Mouse (Mus musculus) lung, embryonic 14.5 days (tissue): ENCODE measurements at regions not wholly inside any gene's neighbourhood (a gene's known extent, or its start where the extent isn't known, plus 50 kb on each side); places are given as distances from the start of the nearest gene placed in this dataset.

Experiments used
- ATAC-seq: fragments of 200-750 bp; cut with Nextera tagmentation; 2 replicates; pipeline ENCODE4 v1.8.0; 2017; ENCODE audit warnings: mild to moderate bottlenecking, moderate TSS enrichment, moderate library complexity; ENCODE audit not compliant: insufficient read depth
- DNase-seq: peaks from one replicate; pipeline ENCODE4 v3.0.0-alpha.2; 2015
- H3K27ac ChIP-seq: fragments of 300-500 bp; sonication (generic); 2 replicates; pipeline ENCODE4 v1.5.1; 2014; ENCODE audit warnings: low read depth, mild to moderate bottlenecking, moderate library complexity
- H3K27me3 ChIP-seq: fragments of 300-500 bp; sonication (generic); 2 replicates; pipeline ENCODE4 v1.6.1; 2014; ENCODE audit warnings: low read length, control low read depth; ENCODE audit not compliant: insufficient read depth
- H3K36me3 ChIP-seq: fragments of 300-500 bp; sonication (generic); 2 replicates; pipeline ENCODE4 v1.6.1; 2014; ENCODE audit warnings: control low read depth; ENCODE audit not compliant: insufficient read depth
- H3K4me1 ChIP-seq: fragments of 300-500 bp; sonication (generic); 2 replicates; pipeline ENCODE4 v1.6.1; 2014; ENCODE audit warnings: antibody characterized with exemption, control low read depth; ENCODE audit not compliant: insufficient read depth
- H3K4me2 ChIP-seq: fragments of 300-500 bp; sonication (generic); 2 replicates; pipeline ENCODE4 v1.6.1; 2014; ENCODE audit warnings: mild to moderate bottlenecking
- H3K4me3 ChIP-seq: fragments of 300-500 bp; sonication (generic); 2 replicates; pipeline ENCODE4 v1.5.1; 2014; ENCODE audit warnings: low read depth, low read length
- H3K9ac ChIP-seq: fragments of 300-500 bp; sonication (generic); 2 replicates; pipeline ENCODE4 v1.6.1; 2014
- H3K9me3 ChIP-seq: fragments of 300-500 bp; sonication (generic); 2 replicates; pipeline ENCODE4 v1.6.1; 2016; ENCODE audit warnings: low read depth, low read length, control low read depth
- CTCF ChIP-seq: IDR thresholded peaks from 2 replicates; pipeline ENCODE4 v1.5.1; 2016; ENCODE audit warnings: antibody characterized with exemption, low read depth
- WGBS: fragments of 180-500 bp; shearing (Covaris S2); extraction: QIAGEN DNeasy Blood & Tissue Kit; methylation state at CpG from one replicate; pipeline ENCODE4 v1.1.7; 2014; 5-methylcytosine and 5-hydroxymethylcytosine counted together

GRCm38 (mm10) chr5:119107898-119108297 is 547.4 kb downstream of the Med13l start:
- Histone ChIP-seq H3K27me3 (no peaks in the 10 kb centered on the region), H3K27ac (no peak overlapping the region), H3K4me1 (peaks cover 5% of the 10 kb centered on the region), H3K4me3 (no peak overlapping the region), H3K36me3 (no peaks in the 10 kb centered on the region), H3K9me3 (no peaks in the 10 kb centered on the region), H3K9ac (no peak overlapping the region), H3K4me2 (no peak overlapping the region)
- ATAC-seq (no peak), DNase-seq (no peak)
- no peak for TF ChIP-seq CTCF
- 58% methylated on average over 4 of the region's 4 CpGs for WGBS

- DNase-seq (no peak), ATAC-seq (no peak)
- no peaks in the 10 kb centered on the region for H3K27me3 ChIP-seq
- no peaks in the 10 kb centered on the region for H3K9me3 ChIP-seq
- no peaks in the 10 kb centered on the region for H3K36me3 ChIP-seq
- WGBS: 64% methylated on average over 1 of the region's 1 CpGs
- H3K4me2 ChIP-seq: no peak overlapping the region
- no peak for TF ChIP-seq CTCF
- no peak overlapping the region for H3K4me3 ChIP-seq
- H3K9ac ChIP-seq: no peak overlapping the region
- no peak overlapping the region for H3K27ac ChIP-seq
- H3K4me1 ChIP-seq: peaks cover 5% of the 10 kb centered on the region
These were observed 549.0 kb downstream of the Med13l start for GRCm38 (mm10) chr5:119109501-119109900.

GRCm38 (mm10) chr5:119114074-119114473 is 553.6 kb downstream of the Med13l start:
- ATAC-seq (peak; percentile 43; the same call in 1 of the 2 replicates), DNase-seq (peak; percentile 68)
- TF ChIP-seq CTCF: no peak
- WGBS: 34% methylated on average over 7 of the region's 7 CpGs
- Histone ChIP-seq H3K9ac (no peak overlapping the region), H3K4me1 (peaks cover 5% of the 10 kb centered on the region), H3K36me3 (no peaks in the 10 kb centered on the region), H3K27me3 (no peaks in the 10 kb centered on the region), H3K4me2 (no peak overlapping the region), H3K27ac (no peak overlapping the region), H3K9me3 (no peaks in the 10 kb centered on the region), H3K4me3 (no peak overlapping the region)

- no peak overlapping the region for H3K9ac ChIP-seq
- H3K27ac ChIP-seq: no peak overlapping the region
- H3K36me3 ChIP-seq: no peaks in the 10 kb centered on the region
- DNase-seq (no peak), ATAC-seq (no peak)
- TF ChIP-seq CTCF: no peak
- no peaks in the 10 kb centered on the region for H3K27me3 ChIP-seq
- WGBS: 85% methylated on average over 7 of the region's 7 CpGs
- H3K4me1 ChIP-seq: no peaks in the 10 kb centered on the region
- H3K9me3 ChIP-seq: no peaks in the 10 kb centered on the region
- H3K4me3 ChIP-seq: no peak overlapping the region
- no peak overlapping the region for H3K4me2 ChIP-seq
These were observed 544.7 kb upstream of the Tbx3 start for GRCm38 (mm10) chr5:119125745-119126144.

GRCm38 (mm10) chr5:119130176-119130575 is 540.3 kb upstream of the Tbx3 start:
- Histone ChIP-seq H3K4me1 (no peaks in the 10 kb centered on the region), H3K4me2 (no peak overlapping the region), H3K36me3 (no peaks in the 10 kb centered on the region), H3K27ac (no peak overlapping the region), H3K9ac (no peak overlapping the region), H3K4me3 (no peak overlapping the region), H3K9me3 (no peaks in the 10 kb centered on the region), H3K27me3 (no peaks in the 10 kb centered on the region)
- 93% methylated on average over 7 of the region's 7 CpGs for WGBS
- DNase-seq (no peak), ATAC-seq (no peak)
- TF ChIP-seq CTCF: no peak

GRCm38 (mm10) chr5:119131461-119131860 is 539.0 kb upstream of the Tbx3 start:
- H3K9ac ChIP-seq: no peak overlapping the region
- no peaks in the 10 kb centered on the region for H3K4me1 ChIP-seq
- H3K4me2 ChIP-seq: no peak overlapping the region
- DNase-seq: peak; percentile 21
- ATAC-seq: no peak
- TF ChIP-seq CTCF: no peak
- no peak overlapping the region for H3K4me3 ChIP-seq
- no peak overlapping the region for H3K27ac ChIP-seq
- H3K9me3 ChIP-seq: no peaks in the 10 kb centered on the region
- H3K27me3 ChIP-seq: no peaks in the 10 kb centered on the region
- 24% methylated on average over 10 of the region's 10 CpGs for WGBS
- H3K36me3 ChIP-seq: no peaks in the 10 kb centered on the region

- Histone ChIP-seq H3K4me2 (no peak overlapping the region), H3K4me3 (no peak overlapping the region), H3K9me3 (no peaks in the 10 kb centered on the region), H3K9ac (no peak overlapping the region), H3K27ac (no peak overlapping the region), H3K36me3 (no peaks in the 10 kb centered on the region), H3K27me3 (no peaks in the 10 kb centered on the region), H3K4me1 (no peaks in the 10 kb centered on the region)
- no peak for DNase-seq
- WGBS: 47% methylated on average over 13 of the region's 13 CpGs
- ATAC-seq: no peak
- TF ChIP-seq CTCF: peak; percentile 5; the same call in 1 of the 2 replicates
These were observed 537.1 kb upstream of the Tbx3 start for GRCm38 (mm10) chr5:119133378-119133777.

GRCm38 (mm10) chr5:119136916-119137315 is 533.6 kb upstream of the Tbx3 start:
- Histone ChIP-seq H3K4me2 (no peak overlapping the region), H3K4me3 (no peak overlapping the region), H3K36me3 (no peaks in the 10 kb centered on the region), H3K27me3 (no peaks in the 10 kb centered on the region), H3K27ac (no peak overlapping the region), H3K9me3 (no peaks in the 10 kb centered on the region), H3K9ac (no peak overlapping the region), H3K4me1 (no peaks in the 10 kb centered on the region)
- no peak for TF ChIP-seq CTCF
- ATAC-seq (no peak), DNase-seq (no peak)
- 57% methylated on average over 8 of the region's 8 CpGs for WGBS
